Mouse (Mus musculus): ENCODE data around the gene Prkar1b.

Prkar1b gene

GRCm38 (mm10) chr5:139004588-139004987, 145.2 kb downstream of the Prkar1b start:
- DNase-seq (ENCODE audit: low read depth, low spot score) = no peak

DNA sequence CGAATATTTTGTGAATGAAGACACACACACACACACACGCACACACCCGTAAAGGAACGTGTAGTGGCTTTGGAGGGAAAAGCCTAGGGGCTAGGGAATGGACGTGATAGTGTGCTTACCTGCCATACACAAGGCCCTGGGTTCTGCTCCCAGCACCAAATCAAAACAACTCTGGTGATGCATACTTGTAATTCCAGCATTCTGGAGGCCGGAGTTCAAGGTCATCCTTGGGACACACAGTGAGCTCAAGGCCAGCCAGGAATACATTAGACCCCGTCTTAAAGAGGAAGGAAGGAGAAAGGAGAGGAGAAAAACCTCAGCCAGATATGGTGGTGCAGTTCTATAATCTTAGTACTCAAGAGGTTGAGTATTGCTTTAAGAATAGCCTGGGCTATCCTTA, 150.1 kb downstream of the Prkar1b start:
- DNase-seq (ENCODE audit: low read depth, low spot score) = no peak

DNA sequence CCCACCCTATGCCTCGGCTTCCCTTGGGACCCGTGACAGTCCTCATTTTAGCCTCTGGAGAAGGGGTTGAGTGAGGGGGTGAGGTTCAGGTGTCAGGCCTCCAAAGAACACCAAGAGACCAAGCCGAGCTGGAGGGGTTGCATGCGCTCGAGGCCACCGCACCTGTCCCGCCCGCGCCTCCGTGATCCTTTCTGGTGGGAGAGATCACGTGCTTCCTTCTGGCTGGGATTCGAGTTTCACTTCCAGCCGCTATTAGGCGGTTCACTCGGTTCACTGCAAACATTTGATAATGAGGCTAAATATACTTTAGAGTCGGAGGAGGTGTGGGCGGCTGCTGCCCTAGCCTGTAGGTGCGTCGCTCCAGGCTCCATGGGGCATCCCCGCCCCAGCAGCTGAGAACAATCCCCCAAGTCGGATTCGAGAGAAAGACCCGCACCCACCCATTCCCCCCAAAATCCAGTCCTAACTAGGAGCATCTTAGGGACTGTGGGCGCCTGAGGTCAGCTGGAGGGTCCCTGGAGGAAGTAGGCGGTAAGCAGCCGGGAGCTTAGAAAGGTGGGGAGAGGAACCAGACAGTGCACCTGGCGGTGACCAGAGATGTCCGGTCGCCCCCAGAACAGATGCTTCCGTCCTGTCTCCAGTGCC, 151.7 kb downstream of the Prkar1b start:
- peak; percentile 52 for DNase-seq (ENCODE audit: low read depth, low spot score)

- peak; percentile 82 for DNase-seq (ENCODE audit: low read depth, low spot score)
Observed at GRCm38 (mm10) chr5:138997171-138997788, 152.5 kb downstream of the Prkar1b start, which contains the start of gene Pdgfa. Gene Pdgfa (minus strand): TSS chr5:138997370.

DNA sequence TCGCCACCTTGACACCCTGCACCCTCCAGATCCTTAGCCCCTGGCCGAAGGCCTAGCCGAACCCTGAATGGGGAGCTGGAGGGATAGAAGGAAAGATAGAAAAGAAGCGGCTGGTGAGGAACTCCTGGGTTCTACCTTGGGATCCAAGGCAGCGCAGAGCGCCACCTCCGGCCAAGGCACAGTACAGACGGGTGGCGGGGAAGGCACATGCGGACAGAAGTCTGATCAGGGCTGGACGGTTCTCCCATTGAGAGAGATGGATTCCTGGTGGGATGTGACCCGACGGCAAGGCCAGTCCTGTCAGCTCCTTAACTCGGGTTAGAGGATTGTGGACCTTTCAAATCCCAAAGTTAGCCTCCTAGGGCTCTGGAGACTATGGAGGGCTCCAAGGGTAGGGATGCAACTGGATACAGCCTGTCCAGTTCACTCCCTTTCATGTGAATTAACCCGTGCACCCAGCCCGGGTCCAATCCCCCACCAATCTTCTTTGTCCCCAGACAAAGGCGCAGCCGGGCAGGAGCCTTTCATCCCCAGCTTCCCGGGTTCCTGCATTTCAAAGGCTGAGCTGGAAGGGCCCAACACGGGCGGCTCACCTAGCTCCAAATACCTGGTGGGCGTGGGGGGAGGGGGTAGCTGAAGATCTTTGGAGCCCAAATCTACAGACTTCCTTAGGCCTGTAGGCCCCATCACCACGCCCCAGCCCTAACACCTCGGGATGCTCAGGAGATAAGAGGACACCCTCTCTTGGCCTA, 153.3 kb downstream of the Prkar1b start:
- no peak for DNase-seq (ENCODE audit: low read depth, low spot score)

- peak; percentile 86 for DNase-seq (ENCODE audit: low read depth, low spot score)
Observed at GRCm38 (mm10) chr5:138995721-138996311, 154.0 kb downstream of the Prkar1b start.

DNA sequence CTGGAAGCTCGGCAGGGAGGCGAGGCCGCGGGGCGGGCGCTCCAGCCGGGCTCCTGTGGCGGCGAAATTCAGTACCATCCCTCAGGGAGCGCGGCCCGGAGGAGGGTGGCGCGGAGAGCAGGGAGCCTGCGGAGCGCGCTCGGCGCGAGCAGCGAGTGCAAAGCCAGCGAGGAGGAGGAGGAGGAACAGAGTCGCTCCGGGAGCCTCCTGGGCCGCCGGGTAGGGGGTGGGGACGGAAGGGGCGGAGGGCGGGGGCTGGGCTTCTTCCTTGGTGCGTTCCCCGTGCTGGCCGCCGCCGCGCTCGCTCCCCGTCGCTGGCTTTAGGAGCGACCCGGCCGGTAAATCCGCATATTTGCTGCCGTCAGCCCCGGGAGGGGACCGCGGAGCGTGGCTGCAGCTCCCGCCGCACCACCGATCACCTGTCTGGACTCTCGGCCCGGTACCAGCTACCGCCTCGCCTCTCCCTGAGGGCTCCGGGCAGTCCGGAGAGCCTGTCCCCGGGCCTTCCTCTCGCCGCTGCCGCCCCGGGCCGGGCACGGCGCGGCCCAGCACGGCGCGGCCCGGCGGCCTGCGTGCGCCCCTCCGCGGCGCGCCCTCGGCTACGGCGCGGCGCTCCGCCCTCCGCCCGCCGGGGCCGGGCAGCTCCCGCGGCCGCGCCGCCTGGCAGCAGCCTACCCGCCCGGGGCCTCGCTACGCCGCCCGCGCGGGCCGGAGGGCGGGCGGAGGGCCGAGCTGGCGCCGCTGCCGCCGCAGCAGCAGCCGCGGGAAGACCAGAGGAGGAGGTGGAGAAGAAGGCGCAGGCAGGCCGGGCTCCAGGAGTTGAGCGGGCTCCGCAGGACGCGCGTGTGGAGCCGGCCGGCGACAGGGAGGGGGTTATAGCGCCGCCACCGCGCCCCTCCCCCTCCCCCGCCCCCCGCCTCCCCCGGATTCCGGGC, 154.7 kb downstream of the Prkar1b start:
- DNase-seq (ENCODE audit: low read depth, low spot score) = peak; percentile 76

- no peak for DNase-seq (ENCODE audit: low read depth, low spot score)
Observed at GRCm38 (mm10) chr5:138994108-138994785, 155.6 kb downstream of the Prkar1b start.

GRCm38 (mm10) chr5:138993371-138994107, 156.3 kb downstream of the Prkar1b start:
- no peak for DNase-seq (ENCODE audit: low read depth, low spot score)

DNA sequence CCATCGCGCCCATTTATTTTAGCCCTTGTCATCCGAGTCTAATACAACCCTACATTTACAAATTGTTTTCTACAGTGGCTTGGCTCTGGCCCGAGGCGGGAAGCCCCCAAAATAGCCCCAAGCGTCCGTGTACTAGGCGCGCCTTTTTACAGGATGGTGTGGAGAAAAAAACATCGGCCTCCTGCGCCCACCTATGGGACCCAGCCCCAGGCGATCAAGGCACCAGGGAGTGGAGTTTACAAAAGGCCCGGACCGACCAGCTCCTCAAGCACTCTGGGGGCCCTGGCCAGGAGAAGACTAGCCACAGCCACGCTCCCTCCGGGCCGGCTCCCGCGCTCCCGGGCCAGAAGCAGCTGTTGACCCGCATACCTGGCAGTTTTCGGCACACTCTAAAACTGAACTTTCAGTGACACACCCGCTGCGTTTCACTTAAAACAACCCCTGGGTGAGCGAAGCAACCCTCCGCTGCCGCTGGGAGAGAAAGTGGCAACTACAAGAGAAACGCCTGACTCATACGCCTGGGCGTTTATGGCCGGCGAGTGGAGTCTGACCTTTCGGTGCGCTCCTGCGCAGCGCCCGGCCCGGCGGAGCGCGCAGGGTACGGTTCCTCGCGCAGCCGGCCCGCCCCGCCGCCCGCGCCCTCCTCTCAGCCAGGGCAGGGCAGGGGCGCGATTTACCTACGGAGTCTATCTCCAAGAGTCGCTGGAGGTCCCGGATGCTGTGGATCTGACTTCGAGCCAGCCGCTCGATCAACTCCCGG, 157.0 kb downstream of the Prkar1b start:
- DNase-seq (ENCODE audit: low read depth, low spot score) = peak; percentile 57

GRCm38 (mm10) chr5:138991734-138992133, 158.1 kb downstream of the Prkar1b start:
- DNase-seq (ENCODE audit: low read depth, low spot score) = no peak

- DNase-seq (ENCODE audit: low read depth, low spot score) = peak; percentile 81
Observed at GRCm38 (mm10) chr5:138990659-138991380, 159.0 kb downstream of the Prkar1b start.

GRCm38 (mm10) chr5:138989567-138989966, 160.2 kb downstream of the Prkar1b start:
- no peak for DNase-seq (ENCODE audit: low read depth, low spot score)

GRCm38 (mm10) chr5:138988764-138989163, 161.0 kb downstream of the Prkar1b start:
- DNase-seq (ENCODE audit: low read depth, low spot score) = peak; percentile 79

DNA sequence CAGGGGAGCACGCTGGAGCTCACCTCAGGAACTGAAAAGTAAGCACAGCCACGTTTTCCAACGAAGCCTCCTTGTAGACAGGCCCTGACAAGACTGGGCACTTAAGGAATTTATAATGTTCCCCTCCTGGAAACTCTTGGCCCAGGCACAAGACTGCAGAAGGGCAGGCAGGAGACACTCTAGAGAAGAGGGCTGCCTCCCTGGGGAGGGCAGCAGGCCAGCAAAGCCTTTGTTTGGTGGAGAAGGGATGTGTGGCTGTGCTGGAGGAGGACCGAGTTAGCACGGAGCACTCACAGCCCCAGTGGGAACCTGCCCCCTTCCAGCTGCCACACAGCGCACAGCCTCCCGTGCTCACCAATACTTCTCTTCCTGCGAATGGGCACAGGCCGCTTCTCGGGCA, 161.8 kb downstream of the Prkar1b start:
- DNase-seq (ENCODE audit: low read depth, low spot score) = no peak

GRCm38 (mm10) chr5:138981921-138982320, 167.9 kb downstream of the Prkar1b start:
- DNase-seq (ENCODE audit: low read depth, low spot score) = no peak

- DNase-seq (ENCODE audit: low read depth, low spot score) = no peak
Observed at GRCm38 (mm10) chr5:138980608-138981007, 169.2 kb downstream of the Prkar1b start.

GRCm38 (mm10) chr5:138979840-138980239, 170.0 kb downstream of the Prkar1b start:
- DNase-seq (ENCODE audit: low read depth, low spot score) = no peak
